Mouse (Mus musculus): ENCODE measurements around the gene Sema4b. TPM values are rescaled to one million over a fixed set of nuclear protein-coding genes. Genes with fewer than 3 reads are reported as not detected.

The Sema4b gene
- total RNA-seq, 1 experiment = 50.1 TPM

GRCm38 (mm10) chr7:80208026-80208642, 21.5 kb downstream of the Sema4b start:
- Histone ChIP-seq H3K4me3 (ENCODE audit: insufficient read depth in 1 of 2, low read depth in 1 of 2, low read length in 2 of 2, poor library complexity in 1 of 2, severe bottlenecking in 1 of 2) (peak overlapping the region in 1 of 2 experiments; percentile 49; a peak in 3 of 4 replicates), H3K9me3 (ENCODE audit: control insufficient read depth, insufficient read depth, low read depth, low read length) (no peaks in the 10 kb centered on the region), H3K4me1 (ENCODE audit: control insufficient read depth in 2 of 2, insufficient read depth in 2 of 2, low read length in 2 of 2, poor library complexity in 1 of 2) (peaks cover 17 to 47% of the 10 kb centered on the region in 2 experiments), H3K36me3 (ENCODE audit: control insufficient read depth, insufficient read depth, low read length, poor library complexity, severe bottlenecking) (peaks cover 22% of the 10 kb centered on the region), H3K27ac (ENCODE audit: insufficient read depth, low read depth, low read length, poor library complexity, severe bottlenecking) (peak overlapping the region; percentile 54), H3K9ac (ENCODE audit: insufficient read depth, low read depth, low read length, poor library complexity, severe bottlenecking) (peak overlapping the region; percentile 61; the same call in 1 of the 2 replicates)
- no peak for TF ChIP-seq ZNF384 (IDR thresholded peaks at IDR 0.05; ENCODE audit: low read depth, low read length)
- no peak for TF ChIP-seq CHD2 (IDR thresholded peaks at IDR 0.05; ENCODE audit: low read depth, low read length)
- no peak for TF ChIP-seq ZC3H11A (IDR thresholded peaks at IDR 0.05; ENCODE audit: borderline replicate concordance, low read depth, low read length)
- no peak for TF ChIP-seq HCFC1 (IDR thresholded peaks at IDR 0.05; ENCODE audit: borderline replicate concordance, insufficient read depth, low read length)
- no peak for TF ChIP-seq MAFK (IDR thresholded peaks at IDR 0.05; ENCODE audit: insufficient read depth, low read depth, low read length)
- no peak for DNase-seq (ENCODE audit: low read depth, low spot score)
- in situ Hi-C loops (cut with MboI; ENCODE audit: low sequenced_read_pairs in 2 of 2, unreplicated experiment in 2 of 2) = no loop called here

DNA sequence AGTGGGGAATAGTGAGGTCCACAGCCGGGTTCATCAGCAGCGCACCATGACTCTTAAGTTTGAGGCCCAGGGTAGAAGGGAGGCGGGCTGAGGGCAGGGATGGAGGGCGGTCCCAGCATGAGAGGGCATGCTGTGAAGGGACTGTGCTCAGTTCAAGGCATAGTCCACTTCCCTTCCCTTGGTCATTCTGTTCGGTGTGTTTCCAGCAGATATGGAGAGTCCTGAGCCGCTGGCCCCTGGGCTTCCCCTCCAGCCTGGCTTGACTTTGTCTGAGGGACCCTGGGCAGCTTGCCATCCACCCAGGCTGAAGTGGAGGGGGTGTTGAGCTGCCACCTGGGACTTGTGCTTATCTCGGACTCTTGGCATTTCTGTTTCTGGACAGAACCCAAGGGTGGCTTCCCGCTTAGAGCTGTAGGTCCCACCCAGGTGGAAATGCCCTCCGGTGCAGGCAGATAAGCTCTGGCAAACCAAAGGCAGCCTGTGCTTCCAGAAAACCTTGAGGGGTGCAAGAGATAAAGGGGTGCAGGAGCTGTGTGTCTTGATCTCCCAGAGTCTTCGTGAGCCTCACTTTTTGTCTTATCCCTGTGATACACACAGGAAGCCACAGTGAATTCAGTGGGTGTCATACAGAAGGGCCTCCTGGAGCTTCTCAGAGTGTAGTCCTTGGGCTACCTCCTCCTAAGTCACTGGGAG, 22.2 kb downstream of the Sema4b start:
- DNase-seq (ENCODE audit: low read depth, low spot score) = no peak
- Histone ChIP-seq H3K27ac (ENCODE audit: insufficient read depth, low read depth, low read length, poor library complexity, severe bottlenecking) (0 out of 2 replicates have a peak overlapping the region, but pooled peaks have one; percentile 31), H3K4me1 (ENCODE audit: control insufficient read depth in 2 of 2, insufficient read depth in 2 of 2, low read length in 2 of 2, poor library complexity in 1 of 2) (peaks cover 17 to 45% of the 10 kb centered on the region in 2 experiments), H3K9me3 (ENCODE audit: control insufficient read depth, insufficient read depth, low read depth, low read length) (no peaks in the 10 kb centered on the region), H3K9ac (ENCODE audit: insufficient read depth, low read depth, low read length, poor library complexity, severe bottlenecking) (no peak overlapping the region; the same call in 1 of the 2 replicates), H3K36me3 (ENCODE audit: control insufficient read depth, insufficient read depth, low read length, poor library complexity, severe bottlenecking) (peaks cover 22% of the 10 kb centered on the region), H3K4me3 (ENCODE audit: insufficient read depth in 1 of 2, low read depth in 1 of 2, low read length in 2 of 2, poor library complexity in 1 of 2, severe bottlenecking in 1 of 2) (peak overlapping the region in 1 of 2 experiments; percentile 12; a peak in 1 of 4 replicates)
- no peak for TF ChIP-seq HCFC1 (IDR thresholded peaks at IDR 0.05; ENCODE audit: borderline replicate concordance, insufficient read depth, low read length)
- TF ChIP-seq ZC3H11A (IDR thresholded peaks at IDR 0.05; ENCODE audit: borderline replicate concordance, low read depth, low read length) = no peak
- in situ Hi-C loops (cut with MboI; ENCODE audit: low sequenced_read_pairs in 2 of 2, unreplicated experiment in 2 of 2) = no loop called here

GRCm38 (mm10) chr7:80209669-80210068, 23.0 kb downstream of the Sema4b start:
- no peak overlapping the region for H3K4me3 ChIP-seq (ENCODE audit: insufficient read depth in 1 of 2, low read depth in 1 of 2, low read length in 2 of 2, poor library complexity in 1 of 2, severe bottlenecking in 1 of 2)
- DNase-seq (ENCODE audit: low read depth, low spot score) = no peak
- peaks cover 16 to 42% of the 10 kb centered on the region in 2 experiments for H3K4me1 ChIP-seq (ENCODE audit: control insufficient read depth in 2 of 2, insufficient read depth in 2 of 2, low read length in 2 of 2, poor library complexity in 1 of 2)
- in situ Hi-C loops (cut with MboI; ENCODE audit: low sequenced_read_pairs in 2 of 2, unreplicated experiment in 2 of 2) = no loop called here
- no peak overlapping the region for H3K9ac ChIP-seq (ENCODE audit: insufficient read depth, low read depth, low read length, poor library complexity, severe bottlenecking)
- H3K36me3 ChIP-seq (ENCODE audit: control insufficient read depth, insufficient read depth, low read length, poor library complexity, severe bottlenecking) = peaks cover 26% of the 10 kb centered on the region
- no peaks in the 10 kb centered on the region for H3K9me3 ChIP-seq (ENCODE audit: control insufficient read depth, insufficient read depth, low read depth, low read length)
- H3K27ac ChIP-seq (ENCODE audit: insufficient read depth, low read depth, low read length, poor library complexity, severe bottlenecking) = no peak overlapping the region
- TF ChIP-seq ZC3H11A (IDR thresholded peaks at IDR 0.05; ENCODE audit: borderline replicate concordance, low read depth, low read length) = no peak
- no peak for TF ChIP-seq MAFK (IDR thresholded peaks at IDR 0.05; ENCODE audit: insufficient read depth, low read depth, low read length)
- TF ChIP-seq CHD2 (IDR thresholded peaks at IDR 0.05; ENCODE audit: low read depth, low read length) = no peak
- TF ChIP-seq ZNF384 (IDR thresholded peaks at IDR 0.05; ENCODE audit: low read depth, low read length) = no peak
- TF ChIP-seq HCFC1 (IDR thresholded peaks at IDR 0.05; ENCODE audit: borderline replicate concordance, insufficient read depth, low read length) = no peak

DNA sequence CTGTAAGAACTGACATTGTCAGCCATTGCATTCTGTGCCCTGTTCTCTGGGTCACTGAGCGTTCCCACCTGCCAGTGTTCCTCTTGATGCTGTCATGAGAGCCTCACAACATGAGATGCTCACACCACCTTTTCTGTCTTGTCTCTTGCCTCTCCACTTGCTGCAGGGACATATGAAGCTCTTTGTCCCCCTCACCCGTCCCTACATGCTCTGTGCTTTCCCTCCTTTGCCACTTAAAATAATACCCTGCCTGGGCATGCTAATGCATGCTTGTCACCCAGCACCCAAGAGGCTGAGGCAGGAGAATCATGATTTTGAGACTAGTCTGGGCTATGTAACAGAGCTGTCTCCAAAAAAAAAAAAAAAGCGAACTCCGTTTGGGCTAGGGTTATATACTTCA, 24.3 kb downstream of the Sema4b start:
- in situ Hi-C loops (cut with MboI; ENCODE audit: low sequenced_read_pairs in 2 of 2, unreplicated experiment in 2 of 2) = no loop called here

More for the DNA sequence above, 24.3 kb downstream of the Sema4b start:
- TF ChIP-seq MAFK (IDR thresholded peaks at IDR 0.05; ENCODE audit: insufficient read depth, low read depth, low read length) (no peak), HCFC1 (IDR thresholded peaks at IDR 0.05; ENCODE audit: borderline replicate concordance, insufficient read depth, low read length) (no peak)
- H3K36me3 ChIP-seq (ENCODE audit: control insufficient read depth, insufficient read depth, low read length, poor library complexity, severe bottlenecking) = peaks cover 36% of the 10 kb centered on the region
- no peak overlapping the region for H3K27ac ChIP-seq (ENCODE audit: insufficient read depth, low read depth, low read length, poor library complexity, severe bottlenecking)
- DNase-seq (ENCODE audit: low read depth, low spot score) = no peak
- H3K9me3 ChIP-seq (ENCODE audit: control insufficient read depth, insufficient read depth, low read depth, low read length) = no peaks in the 10 kb centered on the region
- H3K4me1 ChIP-seq (ENCODE audit: control insufficient read depth in 2 of 2, insufficient read depth in 2 of 2, low read length in 2 of 2, poor library complexity in 1 of 2) = peaks cover 13 to 36% of the 10 kb centered on the region in 2 experiments
- no peak overlapping the region for H3K4me3 ChIP-seq (ENCODE audit: insufficient read depth in 1 of 2, low read depth in 1 of 2, low read length in 2 of 2, poor library complexity in 1 of 2, severe bottlenecking in 1 of 2)
- H3K9ac ChIP-seq (ENCODE audit: insufficient read depth, low read depth, low read length, poor library complexity, severe bottlenecking) = no peak overlapping the region
